Mouse (Mus musculus): ENCODE measurements around the gene Slc34a1. TPM values are rescaled to one million over a fixed set of nuclear protein-coding genes. Genes with fewer than 3 reads are reported as not detected.
A peak's percentile ranks its signal among the peaks of the same experiment; 100 is the strongest.
"Not testable (repeated sequence)": the region's sequence is repeated elsewhere in the genome, so short reads cannot be mapped to it uniquely, and the experiment has no call there.

Gene Slc34a1
- polyA plus RNA-seq, 1 experiment: not detected

GRCm38 (mm10) chr13:55429226-55429888, 31.4 kb downstream of the Slc34a1 start:
- H3K4me3 ChIP-seq (ENCODE audit: insufficient read depth, low read depth, low read length): no peak overlapping the region
- TF ChIP-seq POLR2A (IDR thresholded peaks at IDR 0.05; ENCODE audit: insufficient read depth, low read depth, low read length) (no peak), CTCF (IDR thresholded peaks at IDR 0.05; ENCODE audit: insufficient read depth, low read depth, low read length) (no peak)
- no peak overlapping the region for H3K27ac ChIP-seq (ENCODE audit: insufficient read depth, low read depth, low read length)
- no peaks in the 10 kb centered on the region for H3K4me1 ChIP-seq (ENCODE audit: control insufficient read depth, insufficient read depth, low read length)
- WGBS: 82% methylated on average over 12 of the region's 12 CpGs

GRCm38 (mm10) chr13:55430566-55430965, 32.6 kb downstream of the Slc34a1 start:
- H3K27ac ChIP-seq (ENCODE audit: insufficient read depth, low read depth, low read length): no peak overlapping the region
- no peak overlapping the region for H3K4me3 ChIP-seq (ENCODE audit: insufficient read depth, low read depth, low read length)
- 74% methylated on average over 2 of the region's 2 CpGs for WGBS
- TF ChIP-seq CTCF (IDR thresholded peaks at IDR 0.05; ENCODE audit: insufficient read depth, low read depth, low read length): no peak
- TF ChIP-seq POLR2A (IDR thresholded peaks at IDR 0.05; ENCODE audit: insufficient read depth, low read depth, low read length): no peak
- H3K4me1 ChIP-seq (ENCODE audit: control insufficient read depth, insufficient read depth, low read length): no peaks in the 10 kb centered on the region

GRCm38 (mm10) chr13:55431889-55432685, 34.1 kb downstream of the Slc34a1 start:
- no peak overlapping the region for H3K27ac ChIP-seq (ENCODE audit: insufficient read depth, low read depth, low read length)
- no peak for TF ChIP-seq CTCF (IDR thresholded peaks at IDR 0.05; ENCODE audit: insufficient read depth, low read depth, low read length)
- no peak for TF ChIP-seq POLR2A (IDR thresholded peaks at IDR 0.05; ENCODE audit: insufficient read depth, low read depth, low read length)
- 75% methylated on average over 10 of the region's 10 CpGs for whole genome bisulfite sequencing
- H3K4me1 ChIP-seq (ENCODE audit: control insufficient read depth, insufficient read depth, low read length): no peaks in the 10 kb centered on the region
- no peak overlapping the region for H3K4me3 ChIP-seq (ENCODE audit: insufficient read depth, low read depth, low read length)

GRCm38 (mm10) chr13:55437111-55437629, 39.2 kb downstream of the Slc34a1 start:
- WGBS: 88% methylated on average over 15 of the region's 15 CpGs
- H3K27ac ChIP-seq (ENCODE audit: insufficient read depth, low read depth, low read length): not testable (repeated sequence)

GRCm38 (mm10) chr13:55443799-55444285, 45.9 kb downstream of the Slc34a1 start:
- Histone ChIP-seq H3K27ac (ENCODE audit: insufficient read depth, low read depth, low read length) (no peak overlapping the region), H3K4me1 (ENCODE audit: control insufficient read depth, insufficient read depth, low read length) (peaks cover 15% of the 10 kb centered on the region), H3K4me3 (ENCODE audit: insufficient read depth, low read depth, low read length) (no peak overlapping the region)
- no peak for TF ChIP-seq CTCF (IDR thresholded peaks at IDR 0.05; ENCODE audit: insufficient read depth, low read depth, low read length)
- TF ChIP-seq POLR2A (IDR thresholded peaks at IDR 0.05; ENCODE audit: insufficient read depth, low read depth, low read length): no peak
- WGBS: 37% methylated on average over 9 of the region's 9 CpGs

More at GRCm38 (mm10) chr13:55437111-55437629, 39.2 kb downstream of the Slc34a1 start:
- H3K4me3 ChIP-seq (ENCODE audit: insufficient read depth, low read depth, low read length); H3K4me1 ChIP-seq (ENCODE audit: control insufficient read depth, insufficient read depth, low read length): not testable (repeated sequence)

GRCm38 (mm10) chr13:55444286-55444936, 46.4 kb downstream of the Slc34a1 start:
- WGBS: under 1% methylated on average over 33 of the region's 33 CpGs
- peak overlapping the region; percentile 63 for H3K4me3 ChIP-seq (ENCODE audit: insufficient read depth, low read depth, low read length)
- TF ChIP-seq CTCF (IDR thresholded peaks at IDR 0.05; ENCODE audit: insufficient read depth, low read depth, low read length) (no peak), POLR2A (IDR thresholded peaks at IDR 0.05; ENCODE audit: insufficient read depth, low read depth, low read length) (peak; percentile 70; the same call in 1 of the 2 replicates)

GRCm38 (mm10) chr13:55444937-55445315, 46.9 kb downstream of the Slc34a1 start, which contains the start of gene Grk6:
Grk6 (plus strand) TSS chr13:55445072.
- peak within 1 kb of the TSS; percentile 63 for H3K4me3 ChIP-seq (ENCODE audit: insufficient read depth, low read depth, low read length)
- TF ChIP-seq POLR2A (IDR thresholded peaks at IDR 0.05; ENCODE audit: insufficient read depth, low read depth, low read length): no peak
- TF ChIP-seq CTCF (IDR thresholded peaks at IDR 0.05; ENCODE audit: insufficient read depth, low read depth, low read length): no peak
- WGBS: under 1% methylated on average over 35 of the region's 35 CpGs

More at GRCm38 (mm10) chr13:55444286-55444936, 46.4 kb downstream of the Slc34a1 start:
- H3K4me1 ChIP-seq (ENCODE audit: control insufficient read depth, insufficient read depth, low read length): peaks cover 20% of the 10 kb centered on the region
- H3K27ac ChIP-seq (ENCODE audit: insufficient read depth, low read depth, low read length): peak overlapping the region; percentile 86

GRCm38 (mm10) chr13:55445361-55446091, 47.5 kb downstream of the Slc34a1 start:
- TF ChIP-seq POLR2A (IDR thresholded peaks at IDR 0.05; ENCODE audit: insufficient read depth, low read depth, low read length) (peak; percentile 50; the same call in 1 of the 2 replicates), CTCF (IDR thresholded peaks at IDR 0.05; ENCODE audit: insufficient read depth, low read depth, low read length) (no peak)
- WGBS: 3% methylated on average over 66 of the region's 66 CpGs
- H3K4me1 ChIP-seq (ENCODE audit: control insufficient read depth, insufficient read depth, low read length): peaks cover 22% of the 10 kb centered on the region
- peak overlapping the region; percentile 63 for H3K4me3 ChIP-seq (ENCODE audit: insufficient read depth, low read depth, low read length)
- H3K27ac ChIP-seq (ENCODE audit: insufficient read depth, low read depth, low read length): 0 out of 2 replicates have a peak overlapping the region, but pooled peaks have one; percentile 18

More at GRCm38 (mm10) chr13:55444937-55445315, 46.9 kb downstream of the Slc34a1 start, which contains the start of gene Grk6:
- Histone ChIP-seq H3K4me1 (ENCODE audit: control insufficient read depth, insufficient read depth, low read length) (peaks cover 20% of the 10 kb centered on the region), H3K27ac (ENCODE audit: insufficient read depth, low read depth, low read length) (peak within 1 kb of the TSS; percentile 86)

Data from olfactory bulb, adult 2 months (tissue).